Mouse (Mus musculus) liver, embryonic 12.5 days (tissue): Measurements from ENCODE around the gene Rab5a. TPM values are rescaled to one million over a fixed set of nuclear protein-coding genes. Genes with fewer than 3 reads are reported as not detected.

Experiments used
- ATAC-seq: fragments of 200-750 bp; cut with Nextera tagmentation; 2 replicates; pipeline ENCODE4 v1.8.0; 2017; ENCODE audit warnings: moderate number of reproducible peaks, mild to moderate bottlenecking, moderate library complexity
- H3K27ac ChIP-seq: fragments of 300-500 bp; sonication (generic); 2 replicates; pipeline ENCODE4 v1.5.1; 2016; ENCODE audit warnings: mild to moderate bottlenecking
- H3K27me3 ChIP-seq: fragments of 300-500 bp; sonication (generic); replicated peaks from 2 replicates; pipeline ENCODE4 v1.6.1; 2016; ENCODE audit warnings: mild to moderate bottlenecking, moderate library complexity
- H3K36me3 ChIP-seq: fragments of 300-500 bp; sonication (generic); 2 replicates; pipeline ENCODE4 v1.6.1; 2016; ENCODE audit warnings: mild to moderate bottlenecking, moderate library complexity
- H3K4me1 ChIP-seq: fragments of 300-500 bp; sonication (generic); 2 replicates; pipeline ENCODE4 v1.6.1; 2016
- H3K4me2 ChIP-seq: fragments of 300-500 bp; sonication (generic); 2 replicates; pipeline ENCODE4 v1.6.1; 2016; ENCODE audit warnings: mild to moderate bottlenecking, moderate library complexity
- H3K4me3 ChIP-seq: fragments of 300-500 bp; sonication (generic); 2 replicates; pipeline ENCODE4 v1.5.1; 2016; ENCODE audit warnings: mild to moderate bottlenecking, moderate library complexity
- H3K9ac ChIP-seq: fragments of 300-500 bp; sonication (generic); 2 replicates; pipeline ENCODE4 v1.6.1; 2016; ENCODE audit warnings: mild to moderate bottlenecking, moderate library complexity
- H3K9me3 ChIP-seq: fragments of 300-500 bp; sonication (generic); replicated peaks from 2 replicates; pipeline ENCODE4 v1.6.1; 2016; ENCODE audit warnings: mild to moderate bottlenecking, moderate library complexity
- WGBS: fragments of 180-500 bp; shearing (Covaris S2); methylation state at CpG from one replicate; pipeline ENCODE4 v1.1.7; 2016; ENCODE audit not compliant: insufficient replicate concordance; 5-methylcytosine and 5-hydroxymethylcytosine counted together
- polyA plus RNA-seq: library from polyadenylated mRNA; unstranded; fragments of >200 nt; fragmentation: Nextera tagmentation; extraction: Ambion mirVana; gene quantifications from 2 replicates; pipeline ENCODE4 v1.2.1, GENCODE M21; 2016

Rab5a gene
- polyA plus RNA-seq = 49.4 and 50.1 TPM in 2 replicates

GRCm38 (mm10) chr17:53478858-53479603 lies at the start of gene Rab5a:
Gene Rab5a (plus strand): TSS chr17:53479234.
- peaks cover 4% of the 10 kb centered on the region for H3K36me3 ChIP-seq

GRCm38 (mm10) chr17:53456152-53456551 lies 22.9 kb upstream of the Rab5a start:
- Histone ChIP-seq H3K36me3 (no peaks in the 10 kb centered on the region), H3K27me3 (no peaks in the 10 kb centered on the region), H3K9ac (no peak overlapping the region), H3K27ac (no peak overlapping the region), H3K4me2 (no peak overlapping the region), H3K4me3 (no peak overlapping the region), H3K9me3 (no peaks in the 10 kb centered on the region), H3K4me1 (0 out of 2 replicates have a peak, but pooled peaks cover 10% of the 10 kb centered on the region)
- 57% methylated on average over 2 of the region's 2 CpGs for WGBS
- ATAC-seq = no peak

More at GRCm38 (mm10) chr17:53478858-53479603, at the start of gene Rab5a:
- Histone ChIP-seq H3K9ac (peak within 1 kb of the TSS; percentile 97), H3K4me2 (peak within 1 kb of the TSS; percentile 78), H3K27me3 (no peaks in the 10 kb centered on the region), H3K9me3 (no peaks in the 10 kb centered on the region), H3K27ac (peak within 1 kb of the TSS; percentile 100), H3K4me1 (peaks cover 30% of the 10 kb centered on the region), H3K4me3 (peak within 1 kb of the TSS; percentile 99)
- WGBS = under 1% methylated on average over 70 of the region's 82 CpGs
- peak; percentile 93 for ATAC-seq

- Histone ChIP-seq H3K27me3 (no peaks in the 10 kb centered on the region), H3K27ac (no peak overlapping the region), H3K36me3 (no peaks in the 10 kb centered on the region), H3K4me1 (0 out of 2 replicates have a peak, but pooled peaks cover 10% of the 10 kb centered on the region), H3K9ac (no peak overlapping the region), H3K9me3 (no peaks in the 10 kb centered on the region), H3K4me2 (no peak overlapping the region), H3K4me3 (no peak overlapping the region)
- ATAC-seq = no peak
- 18% methylated on average over 1 of the region's 1 CpGs for WGBS
These were observed 22.3 kb upstream of the Rab5a start for GRCm38 (mm10) chr17:53456742-53457141.

- Histone ChIP-seq H3K36me3 (no peaks in the 10 kb centered on the region), H3K9ac (no peak within 1 kb of the TSS; the same call in 1 of the 2 replicates), H3K4me3 (peak within 1 kb of the TSS; percentile 38), H3K4me1 (peaks cover 8% of the 10 kb centered on the region), H3K27ac (no peak within 1 kb of the TSS), H3K27me3 (no peaks in the 10 kb centered on the region), H3K9me3 (no peaks in the 10 kb centered on the region), H3K4me2 (peak within 1 kb of the TSS; percentile 59)
- WGBS = 22% methylated on average over 26 of the region's 26 CpGs
- peak; percentile 69; the same call in 1 of the 2 replicates for ATAC-seq
These were observed 16.2 kb upstream of the Rab5a start, which contains the start of gene Efhb for GRCm38 (mm10) chr17:53462603-53463495. Gene Efhb (minus strand): TSS chr17:53463321.

- 17% methylated on average over 7 of the region's 9 CpGs for WGBS
These were observed 15.6 kb upstream of the Rab5a start for GRCm38 (mm10) chr17:53463496-53463840.

GRCm38 (mm10) chr17:53465569-53465968 lies 13.5 kb upstream of the Rab5a start:
- Histone ChIP-seq H3K9ac (no peak overlapping the region), H3K9me3 (no peaks in the 10 kb centered on the region), H3K36me3 (no peaks in the 10 kb centered on the region), H3K4me1 (peaks cover 8% of the 10 kb centered on the region), H3K4me2 (no peak overlapping the region), H3K27me3 (no peaks in the 10 kb centered on the region), H3K4me3 (no peak overlapping the region), H3K27ac (no peak overlapping the region)
- WGBS = 47% methylated on average over 4 of the region's 4 CpGs
- no peak for ATAC-seq

More at GRCm38 (mm10) chr17:53463496-53463840, 15.6 kb upstream of the Rab5a start:
- Histone ChIP-seq H3K9ac (no peak overlapping the region; the same call in 1 of the 2 replicates), H3K36me3 (no peaks in the 10 kb centered on the region), H3K4me2 (peak overlapping the region; percentile 59), H3K27me3 (no peaks in the 10 kb centered on the region), H3K4me3 (peak overlapping the region; percentile 38), H3K9me3 (no peaks in the 10 kb centered on the region), H3K4me1 (peaks cover 8% of the 10 kb centered on the region), H3K27ac (no peak overlapping the region)
- ATAC-seq = no peak

- no peak overlapping the region for H3K4me3 ChIP-seq
- no peaks in the 10 kb centered on the region for H3K27me3 ChIP-seq
- no peaks in the 10 kb centered on the region for H3K9me3 ChIP-seq
- H3K4me2 ChIP-seq = no peak overlapping the region
- peaks cover under 1% of the 10 kb centered on the region; the same call in 1 of the 2 replicates for H3K4me1 ChIP-seq
- no peak overlapping the region for H3K27ac ChIP-seq
- no peaks in the 10 kb centered on the region for H3K36me3 ChIP-seq
- no peak for ATAC-seq
- H3K9ac ChIP-seq = no peak overlapping the region
These were observed 10.3 kb upstream of the Rab5a start for GRCm38 (mm10) chr17:53468697-53469096.

- peak overlapping the region; percentile 100 for H3K27ac ChIP-seq
- peak; percentile 35; the same call in 1 of the 2 replicates for ATAC-seq
- H3K4me2 ChIP-seq = peak overlapping the region; percentile 78
- peak overlapping the region; percentile 97 for H3K9ac ChIP-seq
- peak overlapping the region; percentile 99 for H3K4me3 ChIP-seq
- 8% methylated on average over 15 of the region's 15 CpGs for WGBS
- peaks cover 30% of the 10 kb centered on the region for H3K4me1 ChIP-seq
- no peaks in the 10 kb centered on the region for H3K36me3 ChIP-seq
- no peaks in the 10 kb centered on the region for H3K27me3 ChIP-seq
- H3K9me3 ChIP-seq = no peaks in the 10 kb centered on the region
These were observed 772 bp upstream of the Rab5a start for GRCm38 (mm10) chr17:53478066-53478857.

GRCm38 (mm10) chr17:53479604-53480041 lies 589 bp downstream of the Rab5a start:
- peak overlapping the region; percentile 99 for H3K4me3 ChIP-seq
- no peaks in the 10 kb centered on the region for H3K27me3 ChIP-seq
- under 1% methylated on average over 33 of the region's 33 CpGs for WGBS
- H3K4me2 ChIP-seq = peak overlapping the region; percentile 78
- H3K4me1 ChIP-seq = peaks cover 30% of the 10 kb centered on the region
- no peaks in the 10 kb centered on the region for H3K9me3 ChIP-seq
- H3K36me3 ChIP-seq = peaks cover 10% of the 10 kb centered on the region
- peak overlapping the region; percentile 97 for H3K9ac ChIP-seq
- peak overlapping the region; percentile 100 for H3K27ac ChIP-seq
- ATAC-seq = peak; percentile 1; the same call in 1 of the 2 replicates

- Histone ChIP-seq H3K36me3 (peaks cover 16% of the 10 kb centered on the region), H3K27me3 (no peaks in the 10 kb centered on the region), H3K4me2 (peak overlapping the region; percentile 78), H3K4me1 (peaks cover 30% of the 10 kb centered on the region), H3K9me3 (no peaks in the 10 kb centered on the region), H3K4me3 (peak overlapping the region; percentile 99), H3K9ac (peak overlapping the region; percentile 97), H3K27ac (no peak overlapping the region)
- no peak for ATAC-seq
- WGBS = 59% methylated on average over 7 of the region's 7 CpGs
These were observed 1.4 kb downstream of the Rab5a start for GRCm38 (mm10) chr17:53480433-53480832.

GRCm38 (mm10) chr17:53488291-53489006 lies 9.4 kb downstream of the Rab5a start:
- Histone ChIP-seq H3K4me3 (no peak overlapping the region), H3K4me2 (no peak overlapping the region), H3K9me3 (no peaks in the 10 kb centered on the region), H3K27me3 (no peaks in the 10 kb centered on the region), H3K9ac (no peak overlapping the region), H3K27ac (no peak overlapping the region), H3K36me3 (peaks cover 75% of the 10 kb centered on the region), H3K4me1 (no peaks in the 10 kb centered on the region)
- ATAC-seq = no peak
- 80% methylated on average over 4 of the region's 4 CpGs for WGBS
